Mouse (Mus musculus) pancreas, adult 10 weeks (tissue): ENCODE data around the gene Lrp2bp. TPM values are rescaled to one million over a fixed set of nuclear protein-coding genes. Genes with fewer than 3 reads are reported as not detected.

ENCODE experiments used
- polyA plus RNA-seq: library from polyadenylated mRNA; stranded (reverse); fragments of 350-450 nt; fragmentation: Illumina TruSeq; extraction: RNeasy Lipid Tissue Mini Kit (QIAGEN cat#74804); gene quantifications from one replicate; pipeline ENCODE4 v1.2.3, GENCODE M21; 2015; ENCODE audit warnings: low read depth, low replicate concordance; ENCODE audit not compliant: insufficient read depth

The Lrp2bp gene
- polyA plus RNA-seq: not detected

DNA sequence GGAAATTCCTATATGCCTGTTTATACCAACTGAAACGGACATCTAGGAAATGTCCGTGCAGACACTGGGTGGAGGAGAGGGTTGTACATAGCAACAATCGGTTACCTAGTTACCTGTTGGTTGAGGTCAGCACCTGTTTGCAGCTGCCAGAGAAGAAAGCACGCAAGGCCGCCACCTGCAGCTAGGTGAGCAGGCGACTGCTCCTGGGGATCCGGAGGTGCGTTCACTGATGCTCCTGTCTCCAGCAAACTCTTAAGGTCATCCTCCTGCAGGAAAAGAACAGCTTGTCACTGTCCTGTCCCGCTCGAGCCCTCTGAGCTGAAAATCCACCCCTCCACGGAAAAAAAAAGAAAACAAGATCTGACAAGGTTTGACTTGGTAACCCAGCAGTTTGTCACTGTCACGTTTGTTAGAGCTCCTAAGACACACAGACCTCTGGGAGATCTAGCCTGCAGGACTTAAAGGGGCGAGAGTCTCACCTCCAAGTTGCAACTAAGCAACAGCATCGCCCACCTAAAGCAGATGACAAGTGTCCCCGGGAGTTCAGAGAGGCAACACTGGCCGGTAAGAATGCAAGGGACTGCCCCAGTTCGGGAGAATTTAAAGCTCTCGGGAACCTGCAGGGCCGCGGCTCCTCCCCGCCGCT, at the start of gene Lrp2bp:
Gene Lrp2bp (plus strand): TSS at position 166 of the 646 bp plus-strand sequence.

DNA sequence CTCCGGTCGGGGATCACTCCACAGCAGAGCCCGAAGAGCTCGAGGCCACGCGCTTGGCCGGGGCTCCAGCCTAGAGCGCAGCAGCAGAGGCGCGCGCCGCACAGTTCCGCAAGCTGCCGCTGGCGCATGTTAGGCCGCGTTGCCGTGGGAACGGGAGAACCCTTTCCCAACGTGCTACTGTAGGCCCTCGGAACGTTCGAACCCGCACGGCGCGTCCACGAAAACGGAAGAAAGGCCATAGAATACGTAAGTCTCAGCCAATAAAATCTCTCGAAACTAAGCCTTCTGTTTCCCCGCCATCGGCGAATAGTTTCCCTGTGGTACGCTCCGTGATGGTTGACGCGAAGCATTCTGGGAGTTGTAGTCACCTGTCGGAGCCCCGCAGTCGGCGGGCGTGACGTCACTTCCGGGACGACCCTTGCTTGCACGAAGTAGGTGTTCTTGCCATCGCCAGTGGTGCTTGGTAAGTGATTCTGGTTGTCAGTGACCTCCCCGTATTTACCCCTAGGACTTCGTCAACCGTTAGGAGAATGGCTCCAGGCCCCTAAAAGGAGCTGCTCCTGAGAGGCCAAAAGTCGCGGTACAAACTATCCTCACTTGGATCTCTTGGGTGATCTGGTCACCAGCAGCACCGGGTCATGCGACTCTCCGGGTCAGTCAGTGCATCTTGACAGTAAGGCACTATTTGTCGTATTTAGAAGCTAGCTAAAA, 23.8 kb upstream of the Lrp2bp start, which contains the start of the genes 1700029J07Rik and Ufsp2:
Gene 1700029J07Rik (minus strand): TSS at position 127 of the 711 bp plus-strand sequence.
Gene Ufsp2 (plus strand): TSS at position 403 of the 711 bp plus-strand sequence.

DNA sequence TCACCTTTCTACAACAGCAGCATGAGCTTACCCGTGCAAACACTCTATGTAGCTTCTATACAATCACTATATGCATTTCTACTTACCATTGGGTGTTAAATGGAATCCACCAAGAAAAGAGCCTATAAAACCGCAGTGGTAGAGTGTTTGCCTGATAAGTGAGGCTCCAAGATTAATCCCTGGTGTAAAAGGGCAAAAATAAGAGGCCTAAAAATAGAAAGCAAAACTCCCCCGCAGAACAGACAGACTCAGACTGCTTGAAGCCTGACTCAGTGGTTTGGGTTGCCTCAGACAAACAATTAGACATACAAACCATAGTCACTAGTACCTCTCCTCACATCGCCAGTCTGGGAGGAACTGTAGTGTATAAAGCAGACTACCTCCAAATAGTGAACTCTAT, 6.5 kb downstream of the Lrp2bp start, which contains the start of gene Ankrd37:
Gene Ankrd37 (minus strand): TSS at position 112 of the 400 bp plus-strand sequence.

Other genes starting within 250 kb of the Lrp2bp start
- gene Pdlim3, start 113.8 kb upstream of the Lrp2bp start, polyA plus RNA-seq: 6.8 TPM
- not detected for gene Ccdc110, start 64.7 kb upstream of the Lrp2bp start, polyA plus RNA-seq
- 3.3 TPM for gene 1700029J07Rik, start 24.1 kb upstream of the Lrp2bp start, polyA plus RNA-seq
- gene Ufsp2, start 23.8 kb upstream of the Lrp2bp start, polyA plus RNA-seq: 14.1 TPM
- gene Ankrd37, start 6.4 kb downstream of the Lrp2bp start, polyA plus RNA-seq: 5.2 TPM
- gene Cfap97, start 152.5 kb downstream of the Lrp2bp start, polyA plus RNA-seq: 2.7 TPM
- gene Snx25, start 152.9 kb downstream of the Lrp2bp start, polyA plus RNA-seq: 3.6 TPM
- gene Slc25a4, start 212.0 kb downstream of the Lrp2bp start, polyA plus RNA-seq: 22.7 TPM